Mouse (Mus musculus) hindbrain, embryonic 16.5 days (tissue): ENCODE measurements around the gene Kcnj1. TPM values are rescaled to one million over a fixed set of nuclear protein-coding genes. Genes with fewer than 3 reads are reported as not detected.
A peak's percentile ranks its signal among the peaks of the same experiment; 100 is the strongest.

Source experiments
- ATAC-seq: fragments of 200-750 bp; cut with Nextera tagmentation; 2 replicates; pipeline ENCODE4 v1.8.0; 2017; ENCODE audit warnings: moderate TSS enrichment, moderate library complexity
- H3K27ac ChIP-seq: fragments of 300-500 bp; sonication (generic); 2 replicates; pipeline ENCODE4 v1.5.1; 2014; ENCODE audit warnings: low read depth, mild to moderate bottlenecking, control low read depth, low read length, moderate library complexity
- H3K27me3 ChIP-seq: fragments of 300-500 bp; sonication (generic); replicated peaks from 2 replicates; pipeline ENCODE4 v1.6.1; 2014; ENCODE audit warnings: low read length; ENCODE audit not compliant: control insufficient read depth, insufficient read depth
- H3K36me3 ChIP-seq: fragments of 300-500 bp; sonication (generic); 2 replicates; pipeline ENCODE4 v1.6.1; 2014; ENCODE audit warnings: mild to moderate bottlenecking, low read length, moderate library complexity, mixed read lengths; ENCODE audit not compliant: control insufficient read depth, insufficient read depth
- H3K4me1 ChIP-seq: fragments of 300-500 bp; sonication (generic); 2 replicates; pipeline ENCODE4 v1.6.1; 2014; ENCODE audit warnings: low read depth, low read length; ENCODE audit not compliant: control insufficient read depth, insufficient read depth
- H3K4me2 ChIP-seq: fragments of 300-500 bp; sonication (generic); 2 replicates; pipeline ENCODE4 v1.6.1; 2014; ENCODE audit warnings: mild to moderate bottlenecking, low read length, control low read depth, moderate library complexity
- H3K4me3 ChIP-seq: fragments of 300-500 bp; sonication (generic); 2 replicates; pipeline ENCODE4 v1.5.1; 2014; ENCODE audit warnings: mild to moderate bottlenecking, low read length, control low read depth, moderate library complexity
- H3K9ac ChIP-seq: fragments of 300-500 bp; sonication (generic); 2 replicates; pipeline ENCODE4 v1.6.1; 2014; ENCODE audit warnings: low read depth, mild to moderate bottlenecking, control low read depth, low read length, moderate library complexity
- H3K9me3 ChIP-seq: fragments of 300-500 bp; sonication (generic); 2 replicates; pipeline ENCODE4 v1.6.1; 2014; ENCODE audit warnings: mild to moderate bottlenecking, low read length, moderate library complexity; ENCODE audit not compliant: control insufficient read depth
- WGBS: fragments of 180-500 bp; shearing (Covaris S2); extraction: QIAGEN DNeasy Blood & Tissue Kit; methylation state at CpG from one replicate; pipeline ENCODE4 v1.1.7; 2014; 5-methylcytosine and 5-hydroxymethylcytosine counted together
- polyA plus RNA-seq: library from polyadenylated mRNA; unstranded; fragments of >200 nt; fragmentation: Nextera tagmentation; extraction: Ambion mirVana; gene quantifications from 2 replicates; pipeline ENCODE4 v1.2.1, GENCODE M21; 2015

Kcnj1 gene
- polyA plus RNA-seq, 1 experiment from 2014 or later: not detected

DNA sequence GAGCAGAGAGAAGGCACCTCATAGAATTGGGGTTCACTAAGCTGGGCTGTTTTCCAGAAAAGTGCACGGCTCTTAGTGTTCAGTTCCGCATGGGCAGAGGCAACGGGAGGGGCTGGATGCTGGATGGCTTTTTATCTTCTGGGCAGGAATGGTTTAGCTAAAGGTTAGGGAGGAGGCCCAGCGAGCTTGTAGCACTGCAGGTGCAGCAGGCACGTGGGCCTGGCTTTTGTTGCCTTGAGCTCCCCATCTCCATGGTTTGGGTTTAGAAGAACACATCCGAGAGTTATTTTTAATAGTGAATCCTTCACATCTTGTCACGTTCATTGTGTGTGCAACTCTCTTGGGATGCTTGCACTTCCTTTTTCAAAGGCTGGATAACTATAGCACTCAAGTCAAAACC, 53.0 kb downstream of the Kcnj1 start:
- H3K9ac ChIP-seq: no peak overlapping the region
- H3K4me3 ChIP-seq: no peak overlapping the region
- no peak overlapping the region for H3K27ac ChIP-seq
- no peak for ATAC-seq
- no peaks in the 10 kb centered on the region for H3K36me3 ChIP-seq
- H3K9me3 ChIP-seq: no peaks in the 10 kb centered on the region
- H3K27me3 ChIP-seq: no peaks in the 10 kb centered on the region
- H3K4me1 ChIP-seq: no peaks in the 10 kb centered on the region
- no peak overlapping the region for H3K4me2 ChIP-seq
- WGBS: 80% methylated on average over 7 of the region's 7 CpGs

DNA sequence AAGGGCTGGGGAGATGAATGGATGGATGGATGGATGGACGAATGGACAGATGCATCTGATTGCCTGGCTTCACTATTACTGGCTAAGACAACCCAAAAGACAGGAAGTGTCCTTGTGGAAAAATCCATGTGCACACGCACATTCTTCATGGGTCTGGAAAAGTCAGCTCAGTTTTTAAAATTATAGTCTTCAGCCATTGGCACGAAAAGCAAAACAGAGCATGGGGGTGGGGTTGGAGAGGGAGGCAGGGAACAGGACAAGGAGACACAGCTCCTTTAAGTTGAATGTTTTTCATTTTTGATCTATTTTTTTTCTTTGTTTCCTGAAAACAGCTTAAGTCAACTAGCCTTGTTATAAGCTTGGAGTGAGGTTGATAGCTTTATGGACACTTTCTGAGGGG, 58.8 kb downstream of the Kcnj1 start:
- WGBS: 91% methylated on average over 3 of the region's 3 CpGs
- no peaks in the 10 kb centered on the region for H3K4me1 ChIP-seq
- no peaks in the 10 kb centered on the region for H3K9me3 ChIP-seq
- ATAC-seq: no peak
- no peaks in the 10 kb centered on the region for H3K27me3 ChIP-seq
- H3K27ac ChIP-seq: no peak overlapping the region
- no peaks in the 10 kb centered on the region for H3K36me3 ChIP-seq
- H3K4me3 ChIP-seq: no peak overlapping the region
- no peak overlapping the region for H3K4me2 ChIP-seq
- no peak overlapping the region for H3K9ac ChIP-seq

DNA sequence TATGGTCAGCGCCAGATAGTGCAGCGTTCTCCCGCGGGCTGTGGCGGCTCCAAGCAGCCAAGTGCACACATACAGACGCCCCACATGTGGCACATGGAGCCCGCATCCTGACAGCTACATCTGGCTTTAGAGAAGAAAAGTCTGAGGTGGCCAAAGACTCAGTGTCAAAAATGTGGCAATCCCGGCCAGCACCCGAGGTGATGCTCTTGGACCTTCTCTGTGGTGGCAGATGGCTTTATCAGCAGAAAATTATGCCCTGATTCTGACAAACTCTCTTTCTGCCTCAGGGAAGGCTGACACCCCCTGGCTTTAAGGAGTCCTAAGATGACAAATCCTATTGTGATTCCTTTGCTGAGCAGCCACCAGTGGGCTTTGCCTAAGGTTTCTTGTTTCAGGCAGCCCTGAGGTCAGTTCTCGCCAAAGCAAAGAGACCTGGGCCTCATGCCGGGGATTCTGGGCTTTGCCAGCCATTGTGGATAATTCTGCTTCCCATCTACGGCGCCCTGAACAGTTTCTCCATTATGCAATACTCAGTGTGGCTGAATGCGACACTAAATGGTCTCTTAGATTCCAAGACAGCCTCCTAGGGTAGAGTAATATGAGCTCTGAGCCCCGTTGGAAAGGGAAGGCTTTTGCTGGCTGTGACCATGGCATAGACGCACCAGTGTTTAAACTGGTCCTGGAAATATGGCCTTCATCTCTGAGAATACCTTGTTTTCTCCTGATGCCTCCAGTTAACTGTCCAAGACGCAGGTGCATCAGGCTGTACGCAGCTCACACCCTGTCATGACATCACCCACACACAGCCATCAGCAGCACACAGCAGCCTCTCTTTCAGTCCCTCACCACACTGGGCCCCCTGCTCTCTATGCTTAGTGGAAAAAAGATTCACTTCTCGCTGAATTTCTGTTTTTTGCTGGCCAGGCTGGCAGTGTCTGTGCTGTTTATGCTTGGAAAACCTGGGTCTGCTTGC, 62.2 kb downstream of the Kcnj1 start:
- H3K4me1 ChIP-seq: no peaks in the 10 kb centered on the region
- ATAC-seq: peak; percentile 42; the same call in 1 of the 2 replicates
- no peaks in the 10 kb centered on the region for H3K9me3 ChIP-seq
- H3K36me3 ChIP-seq: no peaks in the 10 kb centered on the region
- no peak overlapping the region for H3K4me3 ChIP-seq
- no peaks in the 10 kb centered on the region for H3K27me3 ChIP-seq
- H3K27ac ChIP-seq: no peak overlapping the region
- H3K4me2 ChIP-seq: no peak overlapping the region
- H3K9ac ChIP-seq: no peak overlapping the region
- 70% methylated on average over 19 of the region's 19 CpGs for WGBS

DNA sequence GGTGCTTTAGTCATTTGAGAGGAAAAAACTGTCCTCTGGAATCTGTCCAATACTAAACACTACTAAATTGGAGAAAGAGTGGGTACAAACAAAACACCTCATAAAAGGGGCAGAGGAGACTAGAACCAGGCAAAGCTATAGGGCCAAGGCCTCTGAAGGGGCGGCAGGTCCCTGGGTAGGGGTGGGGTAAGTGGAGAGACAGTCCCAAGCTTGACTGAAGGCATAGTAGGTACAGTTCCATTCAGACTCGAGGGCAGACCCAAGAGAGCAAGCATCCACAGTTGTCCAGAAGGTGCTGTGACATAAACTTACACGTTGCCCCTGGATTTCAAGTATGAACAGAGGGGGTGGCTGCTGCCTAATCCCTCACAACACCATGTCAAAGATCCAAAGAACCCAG, 70.8 kb downstream of the Kcnj1 start:
- no peak overlapping the region for H3K9ac ChIP-seq
- no peak overlapping the region for H3K4me2 ChIP-seq
- no peaks in the 10 kb centered on the region; the same call in 1 of the 2 replicates for H3K27me3 ChIP-seq
- no peaks in the 10 kb centered on the region for H3K36me3 ChIP-seq
- H3K9me3 ChIP-seq: no peaks in the 10 kb centered on the region
- 76% methylated on average over 3 of the region's 3 CpGs for WGBS
- H3K4me3 ChIP-seq: no peak overlapping the region
- no peak overlapping the region for H3K27ac ChIP-seq
- no peak for ATAC-seq
- H3K4me1 ChIP-seq: peaks cover 3% of the 10 kb centered on the region; the same call in 1 of the 2 replicates

DNA sequence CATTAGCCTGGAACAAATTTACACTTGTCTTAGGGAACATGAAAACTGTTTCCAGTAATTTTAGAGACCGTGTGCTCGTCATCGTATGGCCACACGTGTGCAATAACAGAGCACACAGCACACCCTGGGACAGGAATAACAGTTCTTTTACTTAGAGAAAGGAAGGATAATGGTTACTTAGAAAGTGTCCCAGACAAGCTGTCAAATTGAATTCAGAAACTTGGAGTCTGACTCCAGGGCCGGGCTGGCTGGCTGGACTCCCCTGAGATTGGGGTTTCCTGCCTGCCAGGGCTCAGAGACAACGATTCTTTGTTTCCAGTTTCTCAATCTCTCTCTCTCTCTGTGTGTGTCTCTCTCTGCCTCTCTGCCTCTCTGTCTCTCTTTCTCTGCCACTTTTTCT, 71.5 kb downstream of the Kcnj1 start:
- no peak overlapping the region for H3K9ac ChIP-seq
- no peak overlapping the region for H3K27ac ChIP-seq
- no peaks in the 10 kb centered on the region for H3K9me3 ChIP-seq
- 35% methylated on average over 6 of the region's 6 CpGs for WGBS
- peak; percentile 40; the same call in 1 of the 2 replicates for ATAC-seq
- H3K27me3 ChIP-seq: no peaks in the 10 kb centered on the region; the same call in 1 of the 2 replicates
- H3K4me2 ChIP-seq: no peak overlapping the region
- H3K36me3 ChIP-seq: no peaks in the 10 kb centered on the region
- H3K4me3 ChIP-seq: no peak overlapping the region
- H3K4me1 ChIP-seq: peaks cover 3% of the 10 kb centered on the region; the same call in 1 of the 2 replicates

DNA sequence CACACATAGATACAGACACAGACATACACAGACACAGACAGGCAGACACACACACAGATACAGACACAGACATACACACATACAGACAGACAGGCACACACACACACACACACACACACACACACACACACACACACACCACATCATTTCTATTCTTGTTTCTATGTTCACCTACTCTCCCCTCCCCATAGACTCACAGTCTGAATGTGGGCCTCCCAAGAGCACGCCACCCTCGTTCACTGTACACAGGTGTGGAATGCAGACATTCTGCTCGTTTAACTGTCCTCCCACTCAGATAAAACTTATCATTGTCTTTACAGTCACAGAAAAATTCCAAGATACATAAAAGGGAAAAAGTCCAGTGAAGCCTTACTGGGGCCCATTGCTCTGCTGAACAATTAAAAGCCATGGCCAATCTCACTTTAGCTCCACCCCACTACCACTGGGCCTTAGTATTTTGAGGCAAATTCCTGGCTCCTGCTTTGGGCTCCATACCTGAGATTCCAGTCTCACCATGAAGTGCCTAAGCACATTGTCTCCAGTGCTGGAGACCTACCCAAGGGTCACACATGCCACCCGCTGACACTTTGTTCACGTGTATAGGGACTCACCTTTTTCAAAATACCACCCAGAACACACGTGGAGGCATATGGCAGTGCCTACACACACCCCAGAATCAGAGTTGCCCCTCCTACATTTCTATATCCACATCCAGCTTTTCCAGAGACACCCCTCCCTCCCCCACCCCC, 72.3 kb downstream of the Kcnj1 start:
- WGBS: 85% methylated on average over 6 of the region's 6 CpGs
- peaks cover 3% of the 10 kb centered on the region; the same call in 1 of the 2 replicates for H3K4me1 ChIP-seq
- ATAC-seq: no peak
- no peak overlapping the region for H3K4me2 ChIP-seq
- H3K9me3 ChIP-seq: no peaks in the 10 kb centered on the region
- H3K9ac ChIP-seq: no peak overlapping the region
- no peaks in the 10 kb centered on the region for H3K36me3 ChIP-seq
- H3K4me3 ChIP-seq: no peak overlapping the region
- no peaks in the 10 kb centered on the region; the same call in 1 of the 2 replicates for H3K27me3 ChIP-seq
- H3K27ac ChIP-seq: no peak overlapping the region

DNA sequence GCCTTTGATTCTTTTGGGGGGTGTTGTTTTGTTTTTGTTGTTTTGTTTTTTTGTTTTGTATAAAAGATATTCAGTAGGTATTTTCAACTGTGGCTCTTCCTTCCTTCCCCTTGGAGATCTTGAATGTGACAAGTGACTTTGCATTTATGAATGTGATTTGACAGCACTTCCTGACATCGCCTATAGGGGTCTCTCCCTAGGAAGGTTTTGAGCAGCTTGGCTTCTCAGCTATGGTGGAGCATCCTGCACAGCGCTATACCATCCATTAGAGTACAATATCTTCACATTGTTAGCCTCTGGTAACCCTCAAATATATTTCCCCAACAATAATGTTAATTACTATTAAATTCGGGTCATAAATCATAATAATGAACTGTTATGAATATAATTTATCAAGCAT, 73.5 kb downstream of the Kcnj1 start:
- no peaks in the 10 kb centered on the region; the same call in 1 of the 2 replicates for H3K27me3 ChIP-seq
- H3K4me2 ChIP-seq: no peak overlapping the region
- H3K27ac ChIP-seq: no peak overlapping the region
- H3K4me3 ChIP-seq: no peak overlapping the region
- no peaks in the 10 kb centered on the region for H3K36me3 ChIP-seq
- ATAC-seq: no peak
- WGBS: 65% methylated on average over 3 of the region's 3 CpGs
- no peak overlapping the region for H3K9ac ChIP-seq
- no peaks in the 10 kb centered on the region for H3K9me3 ChIP-seq
- peaks cover 5% of the 10 kb centered on the region; the same call in 1 of the 2 replicates for H3K4me1 ChIP-seq

DNA sequence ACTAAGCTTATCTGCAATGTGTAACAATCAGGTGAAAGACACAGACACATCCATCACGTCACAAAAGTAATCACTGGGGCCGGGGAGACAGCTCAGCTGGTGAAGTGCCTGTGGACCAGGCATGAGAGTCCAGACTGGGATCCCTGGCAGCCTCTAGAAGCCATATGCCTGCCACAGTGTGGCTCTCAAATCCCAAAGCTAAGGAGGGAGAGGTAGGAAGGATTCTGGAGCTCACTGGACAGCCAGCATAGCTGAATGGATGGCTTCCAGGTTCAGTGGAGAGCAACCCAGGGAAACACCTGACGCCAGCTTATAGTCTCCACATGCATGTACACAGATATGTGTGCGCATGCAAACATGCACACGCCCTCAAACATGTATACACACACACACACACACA, 76.5 kb downstream of the Kcnj1 start:
- ATAC-seq: no peak
- no peaks in the 10 kb centered on the region for H3K9me3 ChIP-seq
- 86% methylated on average over 5 of the region's 5 CpGs for WGBS

More for the DNA sequence above, 76.5 kb downstream of the Kcnj1 start:
- H3K36me3 ChIP-seq: no peaks in the 10 kb centered on the region
- no peak overlapping the region for H3K9ac ChIP-seq
- no peak overlapping the region for H3K4me2 ChIP-seq
- H3K4me3 ChIP-seq: no peak overlapping the region
- H3K4me1 ChIP-seq: peaks cover 3% of the 10 kb centered on the region; the same call in 1 of the 2 replicates
- no peaks in the 10 kb centered on the region; the same call in 1 of the 2 replicates for H3K27me3 ChIP-seq
- H3K27ac ChIP-seq: no peak overlapping the region
